9 mouse cellular contexts compared by ENCODE assay signal in the genomic region with DNA sequence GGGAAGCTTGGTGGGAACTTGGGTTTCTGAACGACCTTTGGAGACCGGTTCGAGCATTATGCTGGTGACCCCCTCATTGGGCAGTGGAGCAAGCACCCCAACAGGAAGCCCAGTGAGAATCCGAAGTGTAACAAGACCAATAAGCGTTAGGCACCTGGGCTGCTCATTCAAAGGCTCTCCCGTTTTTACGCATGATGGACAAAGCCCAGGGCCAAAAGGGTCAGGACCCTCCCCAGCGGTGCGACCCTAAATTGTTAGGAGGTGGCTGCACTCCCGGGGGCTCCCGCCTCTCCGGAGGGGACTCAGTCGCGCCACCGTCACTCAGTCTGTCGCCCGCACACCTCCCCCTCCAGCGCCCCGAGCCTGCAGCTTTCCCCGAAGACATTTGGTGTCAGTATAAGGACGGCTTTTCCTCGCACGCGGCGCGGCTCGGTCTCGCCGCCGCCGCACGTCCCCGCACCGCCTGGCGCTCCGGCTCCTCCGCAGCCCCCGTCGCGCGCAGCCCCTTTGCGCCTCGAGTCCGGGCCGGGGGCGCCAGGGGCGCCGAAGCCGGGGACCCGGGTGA. TPM values are rescaled to one million over a fixed set of nuclear protein-coding genes. Genes with fewer than 3 reads are reported as not detected.
A peak's percentile ranks its signal among the peaks of the same experiment; 100 is the strongest.
DNase-seq lines count a peak whose midpoint lies in the region; ATAC-seq lines count a peak whose summit lies in the region.
"Had no signal": no experiment of that assay in that cellular context is flagged by ENCODE, and none has a peak within 500 bp of the region (broad histone marks: within the 10 kb centered on the region; RNA-seq: fewer than 3 reads in every experiment).

A gene (plus strand): TSS at position 388 of the 565 bp plus-strand sequence.

- peak; percentile 86 for ATAC-seq in hindbrain, embryonic 15.5 days (ENCODE audit: low FRiP score, low read depth)
- no peak for ATAC-seq in liver, embryonic 15.5 days (ENCODE audit: insufficient read depth)

- H3K27me3 ChIP-seq in hindbrain, embryonic 15.5 days = peaks cover 45% of the 10 kb centered on the region
- H3K27me3 ChIP-seq in liver, embryonic 15.5 days = peaks cover 93% of the 10 kb centered on the region
- H3K27me3 ChIP-seq in splenic B cell, adult 2 months (ENCODE audit: control insufficient read depth, insufficient read depth, low read length, poor library complexity, severe bottlenecking) = peaks cover 2% of the 10 kb centered on the region; the same call in 1 of the 2 replicates

- no peaks in the 10 kb centered on the region for H3K36me3 ChIP-seq in hindbrain, embryonic 15.5 days
- H3K36me3 ChIP-seq in liver, embryonic 15.5 days (replicated peaks) = no peaks in the 10 kb centered on the region
- no peaks in the 10 kb centered on the region for H3K36me3 ChIP-seq in splenic B cell, adult 2 months (ENCODE audit: control insufficient read depth, insufficient read depth, low read length, poor library complexity, severe bottlenecking)

- peak; percentile 38 for DNase-seq in adrenal gland, postnatal 14 days
- DNase-seq in adrenal gland, adult 8-10 months = no peak
- DNase-seq in thymus, postnatal 14 days = peak; percentile 14
- no peak for DNase-seq in thymus, postnatal 10 days (ENCODE audit: low spot score in 2 of 2)
- peak; percentile 28 for DNase-seq in splenic B cell, adult 2 months (ENCODE audit: low read depth, low spot score)
- no peak for DNase-seq in spleen, postnatal 4 days (ENCODE audit: low spot score in 2 of 2)

- peak within 1 kb of the TSS; percentile 80 for H3K9ac ChIP-seq in hindbrain, embryonic 15.5 days
- no peak within 1 kb of the TSS for H3K9ac ChIP-seq in liver, embryonic 15.5 days

- peak within 1 kb of the TSS; percentile 93 for H3K4me2 ChIP-seq in hindbrain, embryonic 15.5 days
- H3K4me2 ChIP-seq in liver, embryonic 15.5 days = peak within 1 kb of the TSS; percentile 49

- peaks cover 21% of the 10 kb centered on the region for H3K4me1 ChIP-seq in hindbrain, embryonic 15.5 days (replicated peaks)
- no peaks in the 10 kb centered on the region for H3K4me1 ChIP-seq in liver, embryonic 15.5 days (replicated peaks)

- WGBS in hindbrain, embryonic 15.5 days = under 1% methylated on average over 50 of the region's 50 CpGs
- WGBS in liver, embryonic 15.5 days (ENCODE audit: insufficient replicate concordance) = 2% methylated on average over 50 of the region's 50 CpGs

- no peaks in the 10 kb centered on the region for H3K9me3 ChIP-seq in hindbrain, embryonic 15.5 days
- no peaks in the 10 kb centered on the region for H3K9me3 ChIP-seq in liver, embryonic 15.5 days (replicated peaks)

- H3K27ac ChIP-seq in hindbrain, embryonic 15.5 days (replicated peaks) = peak within 1 kb of the TSS; percentile 34; the same call in 1 of the 2 replicates
- H3K27ac ChIP-seq in liver, embryonic 15.5 days (replicated peaks) = no peak within 1 kb of the TSS

- H3K4me3 ChIP-seq in hindbrain, embryonic 15.5 days = peak within 1 kb of the TSS; percentile 69
- H3K4me3 ChIP-seq in liver, embryonic 15.5 days (replicated peaks) = peak within 1 kb of the TSS; percentile 18

RNA-seq across cellular contexts. Expression of the gene that starts here (rescaled TPM):
- total RNA-seq in adrenal gland, postnatal 14 days (2021) = 0.63 and 0.83 TPM in 2 replicates
- total RNA-seq in adrenal gland, adult 8-10 months (2022) = 1 to 10 TPM in 1 of 4 experiments, under 1 TPM in 3; 0.32 to 1.0 (median 0.77) TPM
- polyA plus RNA-seq in hindbrain, embryonic 15.5 days (2015; fragmentation: Nextera tagmentation; extraction: Ambion mirVana) = 0.64 and 0.73 TPM in 2 replicates
- 0.01 TPM in 1 of 2 replicates, not detected in the other for polyA plus RNA-seq in liver, embryonic 15.5 days (2015; fragmentation: Nextera tagmentation; extraction: Ambion mirVana)
- total RNA-seq: common myeloid progenitor, adult 5-6 weeks had no signal

Comparison
In these comparisons a context has a peak if more than half of its experiments do, and no peak if none do; other contexts are left out.
1. DNase-seq: peak in thymus, postnatal 14 days (single experiment) and splenic B cell, adult 2 months (single experiment); none in adrenal gland, adult 8-10 months (single experiment), thymus, postnatal 10 days (0 of 2) and spleen, postnatal 4 days (0 of 2).
2. Peak in DNase-seq in adrenal gland, postnatal 14 days; RNA of the gene not detected or under 1 TPM.
3. Peak in ATAC-seq, H3K4me3 ChIP-seq, H3K27ac ChIP-seq, H3K9ac ChIP-seq and H3K4me2 ChIP-seq in hindbrain, embryonic 15.5 days; RNA of the gene not detected or under 1 TPM.